Mouse (Mus musculus) ES-Bruce4 (cell line): Measurements from ENCODE around the gene H2-Q7.
"Not testable (repeated sequence)": the region's sequence is repeated elsewhere in the genome, so short reads cannot be mapped to it uniquely, and the experiment has no call there.

ENCODE experiments used
- CTCF ChIP-seq: IDR thresholded peaks from one replicate; pipeline ENCODE4 v1.8.1; 2011; ENCODE audit warnings: low read depth, low read length
- EP300 ChIP-seq: IDR thresholded peaks from 2 replicates; pipeline ENCODE4 v1.6.1; 2011; ENCODE audit warnings: low read depth, low read length; ENCODE audit not compliant: insufficient read depth
- POLR2A ChIP-seq: IDR thresholded peaks from one replicate; pipeline ENCODE4 v1.8.1; 2011; ENCODE audit warnings: low read length; ENCODE audit not compliant: insufficient read depth

GRCm38 (mm10) chr17:35437386-35437936, 1.5 kb upstream of the H2-Q7 start:
- TF ChIP-seq CTCF, POLR2A, EP300: not testable (repeated sequence)
